Mouse (Mus musculus): ENCODE measurements around the gene Atp6v0a1. TPM values are rescaled to one million over a fixed set of nuclear protein-coding genes. Genes with fewer than 3 reads are reported as not detected.

Atp6v0a1 gene
- polyA plus RNA-seq, 1 experiment = not detected

GRCm38 (mm10) chr11:101086756-101087681, 77.8 kb downstream of the Atp6v0a1 start, which contains the start of gene Mlx:
TSS of gene Mlx (plus strand) at chr11:101087277.
- Histone ChIP-seq H3K27ac (ENCODE audit: insufficient read depth, low read depth, low read length) (peak within 1 kb of the TSS; percentile 67), H3K4me1 (ENCODE audit: control insufficient read depth, insufficient read depth, low read length) (peaks cover 16% of the 10 kb centered on the region), H3K4me3 (ENCODE audit: insufficient read depth, low read depth, low read length) (peak within 1 kb of the TSS; percentile 69)
- TF ChIP-seq CTCF (IDR thresholded peaks at IDR 0.05; ENCODE audit: insufficient read depth, low read depth, low read length) = no peak
- peak; percentile 48; the same call in 1 of the 2 replicates for TF ChIP-seq POLR2A (IDR thresholded peaks at IDR 0.05; ENCODE audit: insufficient read depth, low read depth, low read length)
- 1% methylated on average over 52 of the region's 52 CpGs for WGBS

- WGBS = 5% methylated on average over 8 of the region's 8 CpGs
- Histone ChIP-seq H3K27ac (ENCODE audit: insufficient read depth, low read depth, low read length) (no peak overlapping the region), H3K4me1 (ENCODE audit: control insufficient read depth, insufficient read depth, low read length) (peaks cover 16% of the 10 kb centered on the region), H3K4me3 (ENCODE audit: insufficient read depth, low read depth, low read length) (peak overlapping the region; percentile 69)
- TF ChIP-seq CTCF (IDR thresholded peaks at IDR 0.05; ENCODE audit: insufficient read depth, low read depth, low read length) (no peak), POLR2A (IDR thresholded peaks at IDR 0.05; ENCODE audit: insufficient read depth, low read depth, low read length) (no peak)
Measured at GRCm38 (mm10) chr11:101087682-101088055, 78.4 kb downstream of the Atp6v0a1 start.

GRCm38 (mm10) chr11:101089931-101090330, 80.7 kb downstream of the Atp6v0a1 start:
- H3K27ac ChIP-seq (ENCODE audit: insufficient read depth, low read depth, low read length) = no peak overlapping the region
- H3K4me3 ChIP-seq (ENCODE audit: insufficient read depth, low read depth, low read length) = no peak overlapping the region
- peaks cover 11% of the 10 kb centered on the region for H3K4me1 ChIP-seq (ENCODE audit: control insufficient read depth, insufficient read depth, low read length)
- WGBS = 81% methylated on average over 1 of the region's 1 CpGs
- TF ChIP-seq CTCF (IDR thresholded peaks at IDR 0.05; ENCODE audit: insufficient read depth, low read depth, low read length) = no peak
- no peak for TF ChIP-seq POLR2A (IDR thresholded peaks at IDR 0.05; ENCODE audit: insufficient read depth, low read depth, low read length)

GRCm38 (mm10) chr11:101094930-101095313, 85.7 kb downstream of the Atp6v0a1 start:
- Histone ChIP-seq H3K4me3 (ENCODE audit: insufficient read depth, low read depth, low read length) (peak overlapping the region; percentile 82), H3K27ac (ENCODE audit: insufficient read depth, low read depth, low read length) (no peak overlapping the region), H3K4me1 (ENCODE audit: control insufficient read depth, insufficient read depth, low read length) (peaks cover 8% of the 10 kb centered on the region)
- 1% methylated on average over 18 of the region's 18 CpGs for WGBS
- TF ChIP-seq POLR2A (IDR thresholded peaks at IDR 0.05; ENCODE audit: insufficient read depth, low read depth, low read length) (no peak), CTCF (IDR thresholded peaks at IDR 0.05; ENCODE audit: insufficient read depth, low read depth, low read length) (no peak)

- TF ChIP-seq POLR2A (IDR thresholded peaks at IDR 0.05; ENCODE audit: insufficient read depth, low read depth, low read length) (peak; percentile 70), CTCF (IDR thresholded peaks at IDR 0.05; ENCODE audit: insufficient read depth, low read depth, low read length) (peak; percentile 91; the same call in 1 of the 2 replicates)
- Histone ChIP-seq H3K4me1 (ENCODE audit: control insufficient read depth, insufficient read depth, low read length) (peaks cover 8% of the 10 kb centered on the region), H3K4me3 (ENCODE audit: insufficient read depth, low read depth, low read length) (peak within 1 kb of the TSS; percentile 82), H3K27ac (ENCODE audit: insufficient read depth, low read depth, low read length) (peak within 1 kb of the TSS; percentile 95)
- WGBS = 1% methylated on average over 43 of the region's 43 CpGs
Measured at GRCm38 (mm10) chr11:101095314-101096024, 86.2 kb downstream of the Atp6v0a1 start, which contains the start of gene Psmc3ip. TSS of gene Psmc3ip (minus strand) at chr11:101095436.

- 93% methylated on average over 8 of the region's 8 CpGs for WGBS
- no peak for TF ChIP-seq CTCF (IDR thresholded peaks at IDR 0.05; ENCODE audit: insufficient read depth, low read depth, low read length)
- no peak for TF ChIP-seq POLR2A (IDR thresholded peaks at IDR 0.05; ENCODE audit: insufficient read depth, low read depth, low read length)
Measured at GRCm38 (mm10) chr11:101098231-101098630, 89.0 kb downstream of the Atp6v0a1 start.

GRCm38 (mm10) chr11:101103011-101103410, 93.8 kb downstream of the Atp6v0a1 start:
- WGBS = 91% methylated on average over 5 of the region's 5 CpGs
- peaks cover 2% of the 10 kb centered on the region; the same call in 1 of the 2 replicates for H3K4me1 ChIP-seq (ENCODE audit: control insufficient read depth, insufficient read depth, low read length)
- H3K4me3 ChIP-seq (ENCODE audit: insufficient read depth, low read depth, low read length) = no peak overlapping the region
- no peak for TF ChIP-seq CTCF (IDR thresholded peaks at IDR 0.05; ENCODE audit: insufficient read depth, low read depth, low read length)
- no peak for TF ChIP-seq POLR2A (IDR thresholded peaks at IDR 0.05; ENCODE audit: insufficient read depth, low read depth, low read length)
- no peak overlapping the region for H3K27ac ChIP-seq (ENCODE audit: insufficient read depth, low read depth, low read length)

More at GRCm38 (mm10) chr11:101098231-101098630, 89.0 kb downstream of the Atp6v0a1 start:
- peaks cover 8% of the 10 kb centered on the region for H3K4me1 ChIP-seq (ENCODE audit: control insufficient read depth, insufficient read depth, low read length)
- H3K4me3 ChIP-seq (ENCODE audit: insufficient read depth, low read depth, low read length) = no peak overlapping the region
- no peak overlapping the region for H3K27ac ChIP-seq (ENCODE audit: insufficient read depth, low read depth, low read length)

GRCm38 (mm10) chr11:101109351-101109750, 100.1 kb downstream of the Atp6v0a1 start:
- Histone ChIP-seq H3K4me1 (ENCODE audit: control insufficient read depth, insufficient read depth, low read length) (peaks cover 7% of the 10 kb centered on the region; the same call in 1 of the 2 replicates), H3K4me3 (ENCODE audit: insufficient read depth, low read depth, low read length) (no peak overlapping the region), H3K27ac (ENCODE audit: insufficient read depth, low read depth, low read length) (no peak overlapping the region)
- no peak for TF ChIP-seq CTCF (IDR thresholded peaks at IDR 0.05; ENCODE audit: insufficient read depth, low read depth, low read length)
- TF ChIP-seq POLR2A (IDR thresholded peaks at IDR 0.05; ENCODE audit: insufficient read depth, low read depth, low read length) = no peak
- whole genome bisulfite sequencing = 57% methylated on average over 4 of the region's 4 CpGs
